Mouse (Mus musculus) hindbrain, embryonic 11.5 days (tissue): Measurements from ENCODE around the gene Ndnf. TPM values are rescaled to one million over a fixed set of nuclear protein-coding genes. Genes with fewer than 3 reads are reported as not detected.

Source experiments
- ATAC-seq: fragments of 200-750 bp; cut with Nextera tagmentation; 2 replicates; pipeline ENCODE4 v1.8.0; 2017; ENCODE audit warnings: mild to moderate bottlenecking, moderate TSS enrichment, moderate library complexity; ENCODE audit not compliant: low FRiP score
- DNase-seq: peaks from one replicate; pipeline ENCODE4 v3.0.0-alpha.2; 2015; ENCODE audit warnings: low spot score
- H3K27ac ChIP-seq: fragments of 300-500 bp; sonication (generic); 2 replicates; pipeline ENCODE4 v1.5.1; 2014; ENCODE audit warnings: mild to moderate bottlenecking, low read depth, low read length
- H3K27me3 ChIP-seq: fragments of 300-500 bp; sonication (generic); 2 replicates; pipeline ENCODE4 v1.6.1; 2014; ENCODE audit warnings: mild to moderate bottlenecking, low read length, moderate library complexity, mixed read lengths; ENCODE audit not compliant: control insufficient read depth, insufficient read depth
- H3K36me3 ChIP-seq: fragments of 300-500 bp; sonication (generic); 2 replicates; pipeline ENCODE4 v1.6.1; 2014; ENCODE audit warnings: mild to moderate bottlenecking, low read length, moderate library complexity, mixed read lengths; ENCODE audit not compliant: control insufficient read depth, insufficient read depth
- H3K4me1 ChIP-seq: fragments of 300-500 bp; sonication (generic); replicated peaks from 2 replicates; pipeline ENCODE4 v1.6.1; 2014; ENCODE audit warnings: low read length, mixed read lengths; ENCODE audit not compliant: control insufficient read depth, insufficient read depth
- H3K4me2 ChIP-seq: fragments of 300-500 bp; sonication (generic); replicated peaks from 2 replicates; pipeline ENCODE4 v1.6.1; 2014; ENCODE audit warnings: mild to moderate bottlenecking, low read depth, low read length
- H3K4me3 ChIP-seq: fragments of 300-500 bp; sonication (generic); 2 replicates; pipeline ENCODE4 v1.5.1; 2014; ENCODE audit warnings: low read depth, low read length
- H3K9ac ChIP-seq: fragments of 300-500 bp; sonication (generic); 2 replicates; pipeline ENCODE4 v1.6.1; 2014; ENCODE audit warnings: low read depth, low read length
- H3K9me3 ChIP-seq: fragments of 300-500 bp; sonication (generic); 2 replicates; pipeline ENCODE4 v1.6.1; 2016; ENCODE audit warnings: low read length; ENCODE audit not compliant: control insufficient read depth
- WGBS: fragments of 180-500 bp; shearing (Covaris S2); extraction: QIAGEN DNeasy Blood & Tissue Kit; methylation state at CpG from one replicate; pipeline ENCODE4 v1.1.7; 2014; 5-methylcytosine and 5-hydroxymethylcytosine counted together
- polyA plus RNA-seq: library from polyadenylated mRNA; unstranded; fragments of >200 nt; fragmentation: Nextera tagmentation; extraction: Ambion mirVana; gene quantifications from 2 replicates; pipeline ENCODE4 v1.2.1, GENCODE M21; 2014

Ndnf gene
- polyA plus RNA-seq = 19.3 and 21.7 TPM in 2 replicates

- peak within 1 kb of the TSS; percentile 62 for H3K27ac ChIP-seq
- DNase-seq = peak; percentile 86
- no peaks in the 10 kb centered on the region for H3K4me1 ChIP-seq
Measured at GRCm38 (mm10) chr6:65671451-65671850, at the start of gene Ndnf. Gene Ndnf, plus strand, starts transcription at chr6:65671590.

GRCm38 (mm10) chr6:65623016-65623715 lies 48.2 kb upstream of the Ndnf start:
- 89% methylated on average over 3 of the region's 3 CpGs for WGBS
- Histone ChIP-seq H3K27ac (no peak overlapping the region), H3K27me3 (no peaks in the 10 kb centered on the region), H3K9ac (no peak overlapping the region), H3K4me2 (no peak overlapping the region), H3K9me3 (no peaks in the 10 kb centered on the region), H3K4me1 (no peaks in the 10 kb centered on the region), H3K36me3 (no peaks in the 10 kb centered on the region), H3K4me3 (no peak overlapping the region)
- no peak for ATAC-seq
- DNase-seq = no peak

More at GRCm38 (mm10) chr6:65671451-65671850, at the start of gene Ndnf:
- H3K4me3 ChIP-seq = peak within 1 kb of the TSS; percentile 78
- H3K9me3 ChIP-seq = no peaks in the 10 kb centered on the region
- H3K9ac ChIP-seq = peak within 1 kb of the TSS; percentile 77
- peak within 1 kb of the TSS; percentile 88 for H3K4me2 ChIP-seq
- no peaks in the 10 kb centered on the region for H3K36me3 ChIP-seq
- WGBS = 1% methylated on average over 39 of the region's 45 CpGs
- ATAC-seq = peak; percentile 91
- H3K27me3 ChIP-seq = no peaks in the 10 kb centered on the region

- WGBS = 94% methylated on average over 2 of the region's 2 CpGs
- H3K36me3 ChIP-seq = no peaks in the 10 kb centered on the region
- H3K4me3 ChIP-seq = no peak overlapping the region
- H3K27me3 ChIP-seq = no peaks in the 10 kb centered on the region
- H3K9me3 ChIP-seq = no peaks in the 10 kb centered on the region
- DNase-seq = no peak
- H3K27ac ChIP-seq = no peak overlapping the region
- ATAC-seq = no peak
- H3K9ac ChIP-seq = no peak overlapping the region
- no peaks in the 10 kb centered on the region for H3K4me1 ChIP-seq
- H3K4me2 ChIP-seq = no peak overlapping the region
Measured at GRCm38 (mm10) chr6:65630578-65630977, 40.8 kb upstream of the Ndnf start.

GRCm38 (mm10) chr6:65632184-65632583 lies 39.2 kb upstream of the Ndnf start:
- no peaks in the 10 kb centered on the region for H3K9me3 ChIP-seq
- H3K4me1 ChIP-seq = no peaks in the 10 kb centered on the region
- no peak overlapping the region for H3K4me3 ChIP-seq
- ATAC-seq (no peak), DNase-seq (no peak)
- H3K4me2 ChIP-seq = no peak overlapping the region
- H3K9ac ChIP-seq = no peak overlapping the region
- WGBS = 84% methylated on average over 5 of the region's 5 CpGs
- H3K27me3 ChIP-seq = no peaks in the 10 kb centered on the region
- H3K36me3 ChIP-seq = no peaks in the 10 kb centered on the region
- no peak overlapping the region for H3K27ac ChIP-seq

- no peak overlapping the region for H3K9ac ChIP-seq
- no peak overlapping the region for H3K27ac ChIP-seq
- H3K4me1 ChIP-seq = no peaks in the 10 kb centered on the region
- no peak overlapping the region for H3K4me3 ChIP-seq
- H3K27me3 ChIP-seq = no peaks in the 10 kb centered on the region
- H3K9me3 ChIP-seq = no peaks in the 10 kb centered on the region
- H3K4me2 ChIP-seq = no peak overlapping the region
- no peak for ATAC-seq
- no peaks in the 10 kb centered on the region for H3K36me3 ChIP-seq
- DNase-seq = no peak
Measured at GRCm38 (mm10) chr6:65642431-65642830, 29.0 kb upstream of the Ndnf start.

GRCm38 (mm10) chr6:65644110-65644509 lies 27.3 kb upstream of the Ndnf start:
- no peaks in the 10 kb centered on the region for H3K9me3 ChIP-seq
- no peak overlapping the region for H3K27ac ChIP-seq
- no peaks in the 10 kb centered on the region for H3K4me1 ChIP-seq
- H3K36me3 ChIP-seq = no peaks in the 10 kb centered on the region
- DNase-seq = no peak
- H3K9ac ChIP-seq = no peak overlapping the region
- no peak overlapping the region for H3K4me2 ChIP-seq
- no peak for ATAC-seq
- H3K27me3 ChIP-seq = no peaks in the 10 kb centered on the region
- 40% methylated on average over 4 of the region's 4 CpGs for WGBS
- no peak overlapping the region for H3K4me3 ChIP-seq

GRCm38 (mm10) chr6:65646408-65646807 lies 25.0 kb upstream of the Ndnf start:
- no peaks in the 10 kb centered on the region for H3K27me3 ChIP-seq
- H3K9me3 ChIP-seq = no peaks in the 10 kb centered on the region
- H3K27ac ChIP-seq = no peak overlapping the region
- H3K36me3 ChIP-seq = no peaks in the 10 kb centered on the region
- H3K9ac ChIP-seq = no peak overlapping the region
- WGBS = 81% methylated on average over 3 of the region's 3 CpGs
- no peak for DNase-seq
- no peak overlapping the region for H3K4me3 ChIP-seq
- ATAC-seq = no peak
- no peaks in the 10 kb centered on the region for H3K4me1 ChIP-seq
- H3K4me2 ChIP-seq = no peak overlapping the region

- no peak for ATAC-seq
Measured at GRCm38 (mm10) chr6:65647731-65648130, 23.7 kb upstream of the Ndnf start.

GRCm38 (mm10) chr6:65651376-65651775 lies 20.0 kb upstream of the Ndnf start:
- Histone ChIP-seq H3K27me3 (no peaks in the 10 kb centered on the region), H3K27ac (no peak overlapping the region), H3K36me3 (no peaks in the 10 kb centered on the region), H3K4me2 (no peak overlapping the region), H3K9me3 (no peaks in the 10 kb centered on the region), H3K4me1 (no peaks in the 10 kb centered on the region), H3K9ac (no peak overlapping the region), H3K4me3 (no peak overlapping the region)
- no peak for ATAC-seq
- peak; percentile 44 for DNase-seq
- 40% methylated on average over 4 of the region's 4 CpGs for WGBS

More at GRCm38 (mm10) chr6:65647731-65648130, 23.7 kb upstream of the Ndnf start:
- 90% methylated on average over 6 of the region's 6 CpGs for WGBS
- Histone ChIP-seq H3K4me1 (no peaks in the 10 kb centered on the region), H3K4me3 (no peak overlapping the region), H3K27ac (no peak overlapping the region), H3K9me3 (no peaks in the 10 kb centered on the region), H3K4me2 (no peak overlapping the region), H3K9ac (no peak overlapping the region), H3K36me3 (no peaks in the 10 kb centered on the region), H3K27me3 (no peaks in the 10 kb centered on the region)
- no peak for DNase-seq
